Mouse (Mus musculus) ovary, postnatal 36 days (tissue): ENCODE data around the gene Ackr3.

ENCODE experiments used
- DNase-seq: peaks from one replicate; pipeline ENCODE4 v3.0.0; 2022; ENCODE audit warnings: low spot score, mixed read lengths

Gene Ackr3

DNA sequence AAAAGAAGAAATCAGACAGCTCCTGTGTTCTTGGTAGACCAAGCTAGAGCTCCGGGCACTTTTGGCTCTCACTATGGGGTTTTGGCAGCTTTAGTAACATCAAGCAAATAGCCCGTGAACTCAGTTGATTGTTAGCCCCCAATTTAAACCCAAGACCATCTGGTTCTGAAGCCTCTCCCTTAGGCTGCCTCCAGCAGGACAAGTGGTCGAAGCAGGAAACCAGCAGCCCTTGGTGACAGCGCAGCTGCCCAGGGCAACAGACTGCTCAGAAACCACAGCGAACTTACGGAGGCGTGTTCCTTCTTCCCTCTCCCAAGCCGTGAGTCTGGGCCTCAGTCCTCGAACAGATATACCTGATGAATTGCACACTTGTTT is 24.5 kb downstream of the Ackr3 start:
- no peak for DNase-seq

DNA sequence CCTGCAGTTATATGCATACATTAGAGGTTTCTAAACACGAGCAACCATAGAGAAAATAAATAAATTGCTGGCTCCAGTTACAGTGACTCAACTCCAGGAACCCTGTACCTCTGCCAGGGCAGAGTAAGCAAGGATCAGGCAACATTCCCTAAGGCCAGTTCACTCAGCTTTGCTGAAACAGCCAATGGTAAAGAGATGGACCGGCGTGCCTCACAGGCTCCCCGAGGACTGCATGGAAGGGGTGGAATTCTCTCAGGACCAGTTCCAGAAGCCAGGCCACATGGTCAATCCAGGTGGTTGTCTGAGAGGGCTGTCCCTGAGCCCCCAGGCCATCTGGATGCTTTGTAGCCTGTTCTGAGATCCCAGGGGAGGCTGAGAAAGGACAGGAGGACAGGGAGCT is 26.8 kb downstream of the Ackr3 start:
- DNase-seq, result no peak

DNA sequence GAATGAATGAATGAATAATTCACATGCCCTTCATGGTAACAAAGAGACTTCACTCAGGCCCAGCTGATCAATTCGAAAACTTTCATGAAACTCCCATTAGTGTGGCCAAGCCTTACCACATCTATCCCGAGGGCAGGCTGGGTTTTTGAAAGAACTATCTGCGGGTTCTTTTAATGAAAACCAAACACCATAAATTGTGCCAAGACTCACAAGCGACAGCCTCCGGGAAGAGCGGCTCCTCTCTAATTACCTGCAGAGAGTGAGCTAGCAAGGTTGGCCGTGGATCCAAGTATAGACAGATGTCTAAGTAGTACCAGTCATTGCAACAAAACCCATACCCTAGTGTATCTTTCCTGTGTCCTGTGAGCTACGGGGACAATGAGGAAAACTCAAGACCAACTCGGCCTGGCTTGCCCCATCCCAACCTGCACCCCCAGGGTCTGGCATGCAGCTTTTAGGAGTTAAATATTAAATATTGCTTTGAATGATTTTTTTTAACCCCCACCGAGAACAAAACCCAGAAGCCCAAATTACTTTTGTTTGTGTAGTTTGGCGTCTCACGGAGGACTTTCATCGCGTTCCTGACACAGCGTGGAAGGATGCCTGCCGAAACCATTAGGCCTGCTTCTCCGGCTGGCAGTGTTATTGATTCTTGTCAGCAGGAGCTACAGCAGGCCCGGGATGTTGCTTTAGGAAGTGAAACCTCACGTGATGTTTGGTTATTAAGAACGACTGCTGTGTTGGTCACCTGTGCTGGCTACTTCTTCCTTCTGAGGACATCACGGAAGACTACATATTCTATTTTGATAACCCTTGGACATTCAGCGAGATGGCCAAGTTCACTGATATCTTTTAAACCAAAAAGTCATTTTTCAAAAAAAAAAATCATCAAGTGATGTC is 28.1 kb downstream of the Ackr3 start:
- no peak for DNase-seq

GRCm38 (mm10) chr1:90232491-90232885 is 28.7 kb downstream of the Ackr3 start:
- DNase-seq, result no peak

DNA sequence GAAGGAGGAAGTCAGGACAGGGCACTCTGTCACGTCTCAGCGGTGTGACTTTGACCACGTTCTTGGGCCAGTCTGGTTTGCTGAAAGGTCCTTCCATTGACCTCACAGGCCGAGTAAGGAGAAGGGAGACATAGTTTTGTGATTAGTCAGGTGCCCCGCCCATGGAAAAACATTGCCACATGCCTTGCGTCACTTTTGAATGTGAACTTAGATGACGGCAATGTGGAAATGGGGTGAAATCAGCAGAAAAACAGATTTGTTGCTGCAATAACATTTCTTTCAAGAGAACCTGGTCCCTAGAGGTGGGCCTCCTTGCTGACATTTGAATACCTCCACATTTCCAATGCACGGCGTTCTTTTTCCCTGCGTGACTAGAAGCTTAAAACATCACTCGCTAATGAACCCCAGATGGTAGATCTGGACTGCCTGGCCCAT is 30.9 kb downstream of the Ackr3 start:
- DNase-seq, result no peak

- DNase-seq, result no peak
These were observed 32.9 kb downstream of the Ackr3 start for GRCm38 (mm10) chr1:90236640-90237039.

DNA sequence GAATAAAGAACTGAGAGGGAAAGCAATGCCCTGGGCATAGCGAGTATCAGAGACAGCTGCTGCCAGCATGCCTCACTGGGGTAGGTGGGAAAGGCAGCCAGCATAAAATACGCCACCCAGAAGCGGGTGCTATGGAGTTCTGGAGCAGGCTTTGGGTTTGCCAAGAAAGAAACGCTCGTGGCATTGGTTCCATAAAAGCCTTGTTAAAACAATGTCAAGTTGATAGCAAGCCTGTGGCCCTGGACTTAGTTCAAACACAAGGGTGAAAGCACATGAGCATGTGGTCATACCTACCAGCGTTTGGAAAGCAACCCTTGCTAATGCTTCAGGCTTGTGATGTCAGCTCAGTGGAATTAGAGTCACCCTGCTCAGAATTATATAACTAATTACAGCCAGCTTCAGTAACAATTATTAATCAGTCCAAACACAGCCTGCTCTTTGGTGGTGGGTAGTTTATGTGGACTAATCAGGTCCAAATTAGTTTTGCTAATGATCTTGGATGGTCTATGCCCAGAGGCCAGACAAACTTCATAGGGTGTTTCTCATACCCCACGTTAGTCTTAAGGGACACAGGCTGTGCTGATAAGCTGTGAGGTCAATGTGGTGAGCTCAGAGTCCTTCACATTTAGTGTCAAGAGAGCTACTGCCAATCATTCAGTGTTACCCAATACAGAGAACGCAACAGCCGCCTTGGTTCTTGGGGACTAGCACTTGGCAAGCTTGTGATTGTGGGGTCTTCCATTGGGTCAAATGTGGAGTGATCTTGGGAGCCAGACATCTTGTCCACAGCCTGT is 34.5 kb downstream of the Ackr3 start:
- no peak for DNase-seq

DNA sequence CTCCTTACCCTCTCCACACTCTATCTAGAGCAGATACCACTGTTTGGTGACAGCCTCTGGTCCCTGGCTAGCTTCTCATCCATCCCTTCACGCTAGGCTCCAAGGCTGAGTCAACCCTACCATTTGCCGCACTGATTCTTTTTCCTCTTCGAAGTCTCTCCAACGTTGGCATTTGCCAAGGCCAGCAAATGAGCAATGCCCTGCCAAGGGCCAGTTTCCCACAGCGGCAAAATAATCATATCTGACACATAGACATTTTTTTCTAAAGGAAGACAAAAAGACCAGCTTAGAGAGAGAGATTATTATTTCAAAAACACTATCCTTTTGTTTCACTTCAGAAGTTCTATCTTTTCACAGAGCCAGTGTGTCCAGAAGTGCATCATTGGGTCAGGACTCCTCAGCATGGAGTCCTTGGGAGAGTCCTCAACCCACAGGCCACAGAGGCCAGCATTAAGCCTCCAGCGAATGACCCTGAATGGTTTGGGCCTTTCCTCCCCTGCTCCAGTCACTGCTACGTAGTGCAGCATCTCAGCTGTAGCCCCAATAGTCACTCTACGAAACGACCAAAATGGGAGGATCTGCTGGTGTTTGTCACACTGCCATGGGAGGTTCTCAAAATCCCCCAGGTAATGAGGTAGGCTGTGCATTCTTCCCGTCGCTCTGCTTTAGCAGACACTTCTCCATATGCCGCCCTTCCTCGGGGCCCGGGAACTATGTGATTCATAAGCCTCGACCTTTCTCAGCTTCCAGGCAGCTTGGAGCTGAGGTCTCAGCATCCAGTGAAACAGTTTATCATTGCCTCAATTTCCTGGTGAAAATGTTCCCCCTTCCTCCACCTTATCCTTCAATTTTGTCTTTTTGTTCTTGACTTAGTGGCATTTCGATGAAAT is 35.8 kb downstream of the Ackr3 start:
- no peak for DNase-seq

GRCm38 (mm10) chr1:90240287-90240686 is 36.5 kb downstream of the Ackr3 start:
- no peak for DNase-seq

DNA sequence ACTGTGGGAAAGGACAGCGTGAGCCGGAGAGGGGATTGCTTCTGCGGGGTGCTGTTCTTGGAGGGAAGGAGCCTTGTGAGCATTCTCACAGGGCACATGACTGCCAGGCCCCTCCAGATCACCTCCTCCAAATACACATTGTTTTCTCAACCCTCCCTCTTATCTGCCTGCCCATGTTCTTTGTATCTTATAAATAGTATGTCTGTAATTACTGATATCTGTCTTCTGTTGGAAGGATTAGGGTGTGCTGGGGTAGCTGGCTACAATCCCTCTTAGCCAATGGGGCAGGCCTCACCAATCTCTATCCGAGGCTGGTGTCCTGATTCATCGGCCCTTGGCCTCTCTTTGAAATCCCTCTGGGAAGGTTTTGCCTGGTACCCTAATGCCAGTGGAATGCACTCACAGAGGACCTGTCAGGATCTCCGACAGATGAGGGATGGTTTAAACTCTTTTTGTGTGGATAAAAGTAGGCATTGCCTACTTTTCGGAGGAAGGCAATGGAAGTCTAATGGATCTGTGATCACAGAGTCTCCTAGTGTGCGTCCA is 38.7 kb downstream of the Ackr3 start:
- no peak for DNase-seq

GRCm38 (mm10) chr1:90244537-90244936 is 40.8 kb downstream of the Ackr3 start:
- DNase-seq, result no peak

- DNase-seq, result no peak
These were observed 41.8 kb downstream of the Ackr3 start for GRCm38 (mm10) chr1:90245533-90245932.

DNA sequence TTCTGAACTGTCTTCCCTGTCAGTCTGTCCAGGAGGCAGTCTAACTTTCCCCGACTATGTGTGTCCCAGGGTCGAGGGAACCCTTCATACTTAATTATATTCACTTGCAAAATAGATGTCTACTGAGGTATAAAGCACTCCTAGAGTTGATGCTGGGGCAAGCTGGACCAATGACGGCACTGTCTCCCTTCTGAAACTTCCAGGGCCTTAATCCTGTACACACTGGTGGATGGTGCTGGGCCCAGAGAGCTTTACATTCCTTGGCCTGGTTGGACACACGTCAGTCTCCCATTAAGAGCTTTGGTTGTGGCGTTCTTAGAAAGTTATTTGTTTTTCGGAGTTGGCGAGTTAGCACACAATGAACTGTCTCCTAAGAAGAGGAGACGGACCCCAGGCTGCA is 42.3 kb downstream of the Ackr3 start:
- DNase-seq, result no peak

DNA sequence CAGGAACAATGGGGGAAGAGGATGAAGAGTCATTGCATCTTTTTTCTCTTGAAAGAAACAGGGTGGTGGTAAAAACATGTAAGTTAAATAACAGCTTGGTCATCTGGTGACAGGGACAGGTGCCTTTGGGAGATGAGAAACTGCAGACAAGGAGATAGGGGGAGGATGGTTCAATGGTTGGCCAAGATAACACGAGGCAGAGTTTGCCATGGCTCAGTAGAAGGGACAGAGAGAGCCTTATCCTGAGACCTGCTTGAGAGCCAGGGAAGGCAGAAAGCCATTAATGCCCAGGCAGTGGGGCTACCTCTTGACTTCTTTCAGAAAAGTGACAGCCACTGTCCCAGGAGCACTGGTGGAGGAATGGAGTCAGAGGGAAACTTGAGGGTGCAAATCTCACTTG is 43.0 kb downstream of the Ackr3 start:
- DNase-seq, result no peak

GRCm38 (mm10) chr1:90247234-90247633 is 43.5 kb downstream of the Ackr3 start:
- no peak for DNase-seq

- DNase-seq, result no peak
These were observed 44.2 kb downstream of the Ackr3 start for GRCm38 (mm10) chr1:90247756-90248541.

- DNase-seq, result no peak
These were observed 45.4 kb downstream of the Ackr3 start for GRCm38 (mm10) chr1:90248966-90249735.

DNA sequence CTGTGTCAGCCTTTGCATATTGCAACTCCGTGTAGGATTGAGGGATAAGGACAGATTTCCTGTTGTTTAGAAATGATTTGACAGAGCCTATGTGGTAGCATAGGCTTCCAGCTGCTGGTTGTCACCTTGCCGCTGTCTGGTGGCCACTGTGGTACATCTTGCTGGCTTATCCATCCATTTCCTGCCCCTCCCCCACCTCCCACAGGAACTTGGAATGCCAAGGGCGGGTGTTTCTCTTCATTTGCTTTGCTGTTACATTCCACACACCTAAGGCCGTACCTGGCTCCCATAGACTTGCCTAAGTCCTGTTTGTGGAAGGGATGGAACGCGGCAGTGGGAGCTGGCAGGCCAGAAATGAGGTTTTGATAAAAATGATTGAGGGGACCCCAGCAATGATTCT is 46.6 kb downstream of the Ackr3 start:
- no peak for DNase-seq

DNA sequence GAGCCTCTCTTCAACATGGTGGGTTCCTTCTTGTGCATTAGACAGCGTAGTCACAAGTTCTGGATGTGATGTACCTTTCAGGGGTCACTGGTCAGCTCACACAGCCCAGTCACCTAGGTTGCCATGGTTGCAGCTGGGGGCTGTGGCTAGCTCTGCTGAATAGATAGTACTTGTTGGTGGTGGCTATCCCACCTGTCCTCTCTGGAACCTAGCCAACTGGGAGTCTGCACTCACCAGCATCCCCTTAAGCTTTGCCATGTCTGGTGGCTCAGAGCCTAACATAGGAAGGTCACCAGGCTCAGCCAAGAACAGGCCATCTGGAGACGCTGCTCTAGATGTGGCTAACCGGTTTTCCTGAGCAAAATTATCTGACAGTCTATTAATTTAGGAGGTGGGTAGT is 47.4 kb downstream of the Ackr3 start:
- DNase-seq, result no peak

DNA sequence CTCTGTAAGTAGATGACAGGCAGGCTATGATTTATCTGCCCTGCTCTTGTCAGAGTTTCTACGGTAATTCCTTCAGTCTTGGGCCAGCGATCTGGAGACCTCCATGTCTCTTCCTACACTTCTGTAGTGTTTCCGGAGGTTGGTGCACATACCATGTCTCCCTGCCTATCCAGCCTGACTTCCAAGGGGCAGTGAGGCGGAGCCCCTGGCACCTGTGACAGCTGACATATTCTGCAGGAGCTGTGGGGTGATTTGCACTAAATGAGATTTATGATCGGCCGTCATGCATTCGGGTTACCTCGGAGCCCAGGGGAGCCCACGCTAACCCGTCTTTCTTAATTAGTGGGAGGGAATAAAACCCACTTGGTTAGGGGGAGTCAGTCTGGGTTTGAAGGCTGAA is 49.7 kb downstream of the Ackr3 start:
- no peak for DNase-seq
